Mouse (Mus musculus) kidney, embryonic 16.5 days (tissue): ENCODE measurements around the gene Pusl1. TPM values are rescaled to one million over a fixed set of nuclear protein-coding genes. Genes with fewer than 3 reads are reported as not detected.

ENCODE experiments used
- ATAC-seq: fragments of 200-750 bp; cut with Nextera tagmentation; 2 replicates; pipeline ENCODE4 v1.8.0; 2017; ENCODE audit warnings: moderate TSS enrichment; ENCODE audit not compliant: low FRiP score, low TSS enrichment
- H3K27ac ChIP-seq: fragments of 300-500 bp; sonication (generic); 2 replicates; pipeline ENCODE4 v1.5.1; 2014; ENCODE audit warnings: low read length
- H3K27me3 ChIP-seq: fragments of 300-500 bp; sonication (generic); 2 replicates; pipeline ENCODE4 v1.6.1; 2014; ENCODE audit warnings: low read length, control low read depth, mixed read lengths; ENCODE audit not compliant: insufficient read depth
- H3K36me3 ChIP-seq: fragments of 300-500 bp; sonication (generic); 2 replicates; pipeline ENCODE4 v1.6.1; 2014; ENCODE audit warnings: low read length, control low read depth, mixed read lengths; ENCODE audit not compliant: insufficient read depth
- H3K4me1 ChIP-seq: fragments of 300-500 bp; sonication (generic); 2 replicates; pipeline ENCODE4 v1.6.1; 2014; ENCODE audit warnings: low read length, control low read depth, mixed read lengths; ENCODE audit not compliant: insufficient read depth
- H3K4me2 ChIP-seq: fragments of 300-500 bp; sonication (generic); replicated peaks from 2 replicates; pipeline ENCODE4 v1.6.1; 2014; ENCODE audit warnings: low read depth, low read length
- H3K4me3 ChIP-seq: fragments of 300-500 bp; sonication (generic); 2 replicates; pipeline ENCODE4 v1.5.1; 2014; ENCODE audit warnings: mild to moderate bottlenecking, low read length
- H3K9ac ChIP-seq: fragments of 300-500 bp; sonication (generic); replicated peaks from 2 replicates; pipeline ENCODE4 v1.6.1; 2014; ENCODE audit warnings: low read length
- H3K9me3 ChIP-seq: fragments of 300-500 bp; sonication (generic); 2 replicates; pipeline ENCODE4 v1.6.1; 2016; ENCODE audit warnings: low read length, control low read depth
- WGBS: fragments of 180-500 bp; shearing (Covaris S2); extraction: QIAGEN DNeasy Blood & Tissue Kit; methylation state at CpG from one replicate; pipeline ENCODE4 v1.1.7; 2014; 5-methylcytosine and 5-hydroxymethylcytosine counted together
- polyA plus RNA-seq: library from polyadenylated mRNA; unstranded; fragments of >200 nt; fragmentation: Nextera tagmentation; extraction: Ambion mirVana; gene quantifications from 2 replicates; pipeline ENCODE4 v1.2.1, GENCODE M21; 2015

Pusl1 gene
- polyA plus RNA-seq, 1 experiment from 2014 or later, result 55.1 TPM

GRCm38 (mm10) chr4:155847591-155848352 is 43.8 kb downstream of the Pusl1 start:
- peaks cover 10% of the 10 kb centered on the region for H3K36me3 ChIP-seq
- whole genome bisulfite sequencing, result 1% methylated on average over 46 of the region's 69 CpGs
- H3K27me3 ChIP-seq, result no peaks in the 10 kb centered on the region
- H3K27ac ChIP-seq, result peak overlapping the region; percentile 73
- peak overlapping the region; percentile 60 for H3K4me3 ChIP-seq
- peak overlapping the region; percentile 91 for H3K9ac ChIP-seq
- peaks cover 23% of the 10 kb centered on the region for H3K4me1 ChIP-seq
- peak overlapping the region; percentile 83 for H3K4me2 ChIP-seq
- no peaks in the 10 kb centered on the region for H3K9me3 ChIP-seq
- ATAC-seq, result peak; percentile 60

DNA sequence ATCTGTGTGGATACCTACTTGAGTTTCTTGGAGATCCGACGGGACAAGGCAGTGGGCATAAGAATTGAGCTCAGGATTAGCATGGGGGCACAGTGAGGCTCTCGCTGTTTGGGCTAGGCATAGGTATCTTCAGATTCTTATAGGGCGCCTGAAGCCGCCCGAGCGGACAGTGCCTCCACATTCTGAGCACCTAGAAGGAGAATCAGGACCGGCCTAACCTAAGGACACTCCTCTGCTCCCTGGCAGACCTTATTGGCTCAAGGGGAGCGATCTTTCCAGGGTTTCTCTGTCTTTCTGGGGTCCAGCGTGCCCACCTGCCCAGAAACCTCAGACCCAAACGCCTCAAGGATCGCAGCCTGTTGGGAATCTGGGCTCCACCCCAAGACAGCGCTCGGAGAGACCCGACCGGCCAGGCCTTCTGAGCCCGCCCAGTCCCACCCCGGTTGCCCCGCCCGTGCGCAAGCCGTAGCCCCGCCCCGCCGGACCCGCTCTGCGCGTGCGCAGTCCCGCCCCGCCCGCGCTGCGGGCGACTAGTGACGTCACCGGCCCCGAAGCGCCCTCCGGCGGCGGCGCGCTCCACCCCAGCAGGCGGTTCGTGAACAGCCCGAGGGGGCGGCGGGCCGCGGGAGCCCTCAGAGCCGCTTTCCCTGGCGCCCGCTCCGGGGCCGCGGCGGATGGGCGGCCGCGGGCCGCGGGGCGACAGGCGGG is 44.6 kb downstream of the Pusl1 start, which contains the start of gene Dvl1:
Dvl1 (plus strand) TSS at position 532 of the 708 bp plus-strand sequence.
- Histone ChIP-seq H3K9ac (peak within 1 kb of the TSS; percentile 91), H3K4me1 (peaks cover 23% of the 10 kb centered on the region), H3K36me3 (peaks cover 13% of the 10 kb centered on the region), H3K27ac (peak within 1 kb of the TSS; percentile 76), H3K9me3 (no peaks in the 10 kb centered on the region), H3K27me3 (no peaks in the 10 kb centered on the region), H3K4me2 (peak within 1 kb of the TSS; percentile 83), H3K4me3 (peak within 1 kb of the TSS; percentile 60)
- ATAC-seq, result peak; percentile 95
- 3% methylated on average over 46 of the region's 65 CpGs for WGBS

GRCm38 (mm10) chr4:155843231-155843630 is 48.4 kb downstream of the Pusl1 start:
- H3K27ac ChIP-seq, result no peak overlapping the region
- H3K4me3 ChIP-seq, result no peak overlapping the region
- H3K36me3 ChIP-seq, result peaks cover 13% of the 10 kb centered on the region
- H3K4me1 ChIP-seq, result peaks cover 42% of the 10 kb centered on the region
- H3K27me3 ChIP-seq, result no peaks in the 10 kb centered on the region
- no peaks in the 10 kb centered on the region for H3K9me3 ChIP-seq
- H3K4me2 ChIP-seq, result no peak overlapping the region
- H3K9ac ChIP-seq, result no peak overlapping the region
- ATAC-seq, result no peak
- WGBS, result 92% methylated on average over 5 of the region's 5 CpGs

DNA sequence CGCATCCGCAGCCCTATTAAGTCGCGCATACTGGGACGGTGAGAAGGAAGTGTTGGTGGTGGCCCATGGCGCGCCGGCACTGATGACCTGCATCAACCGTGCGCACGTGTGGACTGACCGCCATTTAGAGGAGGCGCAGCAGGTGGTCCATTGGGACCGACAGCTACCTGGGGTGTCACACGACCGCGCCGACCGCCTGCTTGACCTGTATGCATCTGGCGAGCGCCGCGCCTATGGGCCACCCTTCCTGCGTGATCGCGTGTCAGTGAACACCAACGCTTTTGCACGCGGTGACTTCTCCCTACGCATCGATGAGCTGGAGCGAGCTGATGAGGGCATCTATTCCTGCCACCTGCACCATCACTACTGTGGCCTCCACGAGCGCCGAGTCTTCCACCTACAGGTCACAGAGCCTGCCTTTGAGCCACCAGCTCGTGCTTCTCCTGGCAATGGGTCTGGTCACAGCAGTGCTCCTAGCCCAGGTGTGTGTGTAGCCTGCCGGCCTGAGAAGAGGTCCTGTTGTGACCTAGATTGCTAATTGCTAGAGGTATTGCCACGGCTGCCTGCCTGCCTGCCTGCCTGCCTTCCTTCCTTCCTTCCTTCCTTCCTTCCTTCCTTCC is 49.8 kb downstream of the Pusl1 start:
- H3K36me3 ChIP-seq, result peaks cover 13% of the 10 kb centered on the region
- no peaks in the 10 kb centered on the region for H3K9me3 ChIP-seq
- H3K4me3 ChIP-seq, result peak overlapping the region; percentile 59
- 39% methylated on average over 38 of the region's 38 CpGs for WGBS
- peak overlapping the region; percentile 82 for H3K4me2 ChIP-seq
- peaks cover 35% of the 10 kb centered on the region for H3K4me1 ChIP-seq
- no peak for ATAC-seq
- no peak overlapping the region for H3K9ac ChIP-seq
- no peaks in the 10 kb centered on the region for H3K27me3 ChIP-seq
- H3K27ac ChIP-seq, result no peak overlapping the region

- H3K4me2 ChIP-seq, result peak overlapping the region; percentile 82
- peak overlapping the region; percentile 75 for H3K9ac ChIP-seq
- H3K27ac ChIP-seq, result no peak overlapping the region
Measured at GRCm38 (mm10) chr4:155841003-155841454, 50.6 kb downstream of the Pusl1 start.

DNA sequence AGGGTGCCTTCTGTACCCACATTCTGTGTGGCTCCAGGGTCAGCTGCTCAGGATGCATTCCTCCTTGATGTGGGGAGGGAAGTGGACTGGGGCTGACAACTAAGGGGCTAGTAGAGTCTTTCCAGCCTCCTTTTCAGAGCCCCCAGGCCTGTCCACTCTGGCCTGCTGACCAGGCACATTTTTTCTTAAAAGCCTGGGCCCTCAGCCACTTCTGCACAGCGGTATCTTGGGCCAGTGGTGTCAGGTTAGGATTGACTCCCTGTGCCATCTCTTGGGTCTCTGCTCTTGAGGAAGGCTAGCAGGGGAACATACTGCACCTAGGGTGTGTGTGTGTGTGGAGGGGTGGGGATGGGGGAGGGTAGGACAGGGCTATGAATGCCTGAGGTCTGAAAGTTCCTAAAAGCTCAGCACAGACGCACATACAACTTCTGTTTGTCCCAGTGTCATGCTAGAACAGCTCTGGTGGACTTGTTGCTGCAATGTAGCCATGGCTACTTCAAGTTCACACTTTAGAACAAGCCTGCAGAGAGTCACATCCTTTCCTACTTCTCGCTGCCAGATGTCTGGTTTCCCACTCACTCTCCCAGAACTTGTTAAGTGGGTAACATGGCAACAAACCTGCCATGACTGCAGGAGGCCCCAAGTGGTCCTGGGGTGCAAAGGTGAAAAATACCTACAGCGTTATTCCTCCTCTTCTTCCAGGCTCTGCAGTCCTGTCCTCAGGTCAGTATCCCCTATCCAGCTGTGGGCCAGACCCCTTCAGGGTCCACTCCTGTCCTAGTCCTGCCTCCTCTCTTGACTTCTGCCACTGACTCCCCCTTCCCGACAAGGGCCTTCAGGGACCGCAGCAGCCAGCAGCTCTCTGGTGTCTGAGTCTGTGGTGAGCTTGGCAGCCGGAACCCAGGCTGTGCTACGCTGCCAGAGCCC is 51.2 kb downstream of the Pusl1 start:
- ATAC-seq, result peak; percentile 2; the same call in 1 of the 2 replicates
- 7% methylated on average over 8 of the region's 8 CpGs for WGBS
- Histone ChIP-seq H3K4me3 (peak overlapping the region; percentile 59), H3K4me1 (peaks cover 30% of the 10 kb centered on the region), H3K4me2 (peak overlapping the region; percentile 82), H3K36me3 (peaks cover 13% of the 10 kb centered on the region), H3K27me3 (no peaks in the 10 kb centered on the region), H3K9me3 (no peaks in the 10 kb centered on the region; the same call in 1 of the 2 replicates), H3K27ac (peak overlapping the region; percentile 92), H3K9ac (peak overlapping the region; percentile 75)

More at GRCm38 (mm10) chr4:155841003-155841454, 50.6 kb downstream of the Pusl1 start:
- H3K36me3 ChIP-seq, result peaks cover 13% of the 10 kb centered on the region
- H3K4me3 ChIP-seq, result peak overlapping the region; percentile 59
- peak; percentile 47 for ATAC-seq
- WGBS, result under 1% methylated on average over 32 of the region's 32 CpGs
- no peaks in the 10 kb centered on the region; the same call in 1 of the 2 replicates for H3K9me3 ChIP-seq
- no peaks in the 10 kb centered on the region for H3K27me3 ChIP-seq
- H3K4me1 ChIP-seq, result peaks cover 30% of the 10 kb centered on the region

- H3K9ac ChIP-seq, result peak within 1 kb of the TSS; percentile 75
- no peaks in the 10 kb centered on the region; the same call in 1 of the 2 replicates for H3K9me3 ChIP-seq
- peak within 1 kb of the TSS; percentile 82 for H3K4me2 ChIP-seq
- ATAC-seq, result peak; percentile 95
- H3K4me3 ChIP-seq, result peak within 1 kb of the TSS; percentile 59
- H3K27ac ChIP-seq, result peak within 1 kb of the TSS; percentile 92
- no peaks in the 10 kb centered on the region for H3K27me3 ChIP-seq
- 1% methylated on average over 16 of the region's 16 CpGs for WGBS
- peaks cover 30% of the 10 kb centered on the region for H3K4me1 ChIP-seq
- peaks cover 13% of the 10 kb centered on the region for H3K36me3 ChIP-seq
Measured at GRCm38 (mm10) chr4:155839483-155839910, 52.1 kb downstream of the Pusl1 start, which contains the start of gene Mxra8. TSS of gene Mxra8 (plus strand) at chr4:155839680.

DNA sequence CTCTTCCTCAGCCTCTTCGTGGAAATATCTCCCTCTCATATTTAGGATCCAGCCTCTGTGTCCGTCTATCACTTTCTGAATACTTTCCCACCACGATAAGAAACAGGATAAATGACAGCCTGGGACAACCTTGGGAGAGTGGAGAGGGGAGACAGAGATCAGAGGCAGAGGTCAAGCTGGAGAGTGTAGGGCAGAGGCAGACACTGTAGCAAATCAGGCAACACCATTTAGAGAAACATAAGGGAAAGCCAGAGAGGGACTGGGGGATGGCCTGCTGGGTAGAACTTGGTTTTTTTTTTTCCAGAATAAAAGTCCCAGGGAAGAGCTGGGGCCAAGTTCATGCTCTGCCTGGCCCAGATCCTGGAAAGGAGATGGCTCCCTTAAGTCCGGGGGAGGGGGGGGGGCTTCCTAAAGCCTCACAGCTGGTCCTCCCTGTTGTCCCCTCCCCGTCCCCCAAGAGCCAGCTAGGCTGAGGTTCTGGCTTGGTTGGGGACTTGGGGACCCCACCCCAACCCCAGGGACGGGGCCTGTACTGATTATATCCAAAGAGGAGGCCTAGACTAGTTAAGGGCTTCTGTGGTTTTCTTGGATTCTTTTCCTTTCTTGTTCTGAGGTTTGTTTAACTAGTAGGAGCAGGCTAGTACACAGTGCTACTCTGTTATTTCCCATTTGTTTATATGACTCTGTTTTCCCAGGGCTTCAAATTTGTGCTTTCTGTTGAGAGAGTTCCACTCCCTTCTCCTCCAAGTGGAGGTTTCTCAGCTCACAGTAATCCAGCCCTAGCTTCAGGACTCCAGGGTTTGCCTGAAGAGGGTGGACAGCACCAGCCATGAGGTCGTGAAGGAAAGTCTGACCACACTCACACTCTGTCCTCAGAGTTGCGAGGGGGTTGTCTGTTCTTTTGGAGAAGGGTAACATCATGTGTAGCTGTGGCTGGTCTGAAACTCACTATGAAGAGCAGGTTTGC is 53.1 kb downstream of the Pusl1 start:
- H3K27ac ChIP-seq, result peak overlapping the region; percentile 92
- H3K27me3 ChIP-seq, result no peaks in the 10 kb centered on the region
- H3K4me3 ChIP-seq, result no peak overlapping the region
- H3K9ac ChIP-seq, result no peak overlapping the region
- no peaks in the 10 kb centered on the region; the same call in 1 of the 2 replicates for H3K9me3 ChIP-seq
- no peak for ATAC-seq
- H3K4me2 ChIP-seq, result peak overlapping the region; percentile 82; the same call in 1 of the 2 replicates
- H3K36me3 ChIP-seq, result peaks cover 11% of the 10 kb centered on the region
- H3K4me1 ChIP-seq, result peaks cover 39% of the 10 kb centered on the region
- WGBS, result 52% methylated on average over 8 of the region's 8 CpGs
